Mouse (Mus musculus) lung, embryonic 14.5 days (tissue): ENCODE data around the gene Crcp. TPM values are rescaled to one million over a fixed set of nuclear protein-coding genes. Genes with fewer than 3 reads are reported as not detected.

Experiments
- ATAC-seq: fragments of 200-750 bp; cut with Nextera tagmentation; 2 replicates; pipeline ENCODE4 v1.8.0; 2017; ENCODE audit warnings: mild to moderate bottlenecking, moderate TSS enrichment, moderate library complexity; ENCODE audit not compliant: insufficient read depth
- DNase-seq: peaks from one replicate; pipeline ENCODE4 v3.0.0-alpha.2; 2015
- H3K27ac ChIP-seq: fragments of 300-500 bp; sonication (generic); 2 replicates; pipeline ENCODE4 v1.5.1; 2014; ENCODE audit warnings: low read depth, mild to moderate bottlenecking, moderate library complexity
- H3K27me3 ChIP-seq: fragments of 300-500 bp; sonication (generic); 2 replicates; pipeline ENCODE4 v1.6.1; 2014; ENCODE audit warnings: low read length, control low read depth; ENCODE audit not compliant: insufficient read depth
- H3K36me3 ChIP-seq: fragments of 300-500 bp; sonication (generic); 2 replicates; pipeline ENCODE4 v1.6.1; 2014; ENCODE audit warnings: control low read depth; ENCODE audit not compliant: insufficient read depth
- H3K4me1 ChIP-seq: fragments of 300-500 bp; sonication (generic); 2 replicates; pipeline ENCODE4 v1.6.1; 2014; ENCODE audit warnings: antibody characterized with exemption, control low read depth; ENCODE audit not compliant: insufficient read depth
- H3K4me2 ChIP-seq: fragments of 300-500 bp; sonication (generic); 2 replicates; pipeline ENCODE4 v1.6.1; 2014; ENCODE audit warnings: mild to moderate bottlenecking
- H3K4me3 ChIP-seq: fragments of 300-500 bp; sonication (generic); 2 replicates; pipeline ENCODE4 v1.5.1; 2014; ENCODE audit warnings: low read depth, low read length
- H3K9ac ChIP-seq: fragments of 300-500 bp; sonication (generic); 2 replicates; pipeline ENCODE4 v1.6.1; 2014
- H3K9me3 ChIP-seq: fragments of 300-500 bp; sonication (generic); 2 replicates; pipeline ENCODE4 v1.6.1; 2016; ENCODE audit warnings: low read depth, low read length, control low read depth
- CTCF ChIP-seq: IDR thresholded peaks from 2 replicates; pipeline ENCODE4 v1.5.1; 2016; ENCODE audit warnings: antibody characterized with exemption, low read depth
- WGBS: fragments of 180-500 bp; shearing (Covaris S2); extraction: QIAGEN DNeasy Blood & Tissue Kit; methylation state at CpG from one replicate; pipeline ENCODE4 v1.1.7; 2014; 5-methylcytosine and 5-hydroxymethylcytosine counted together
- polyA plus RNA-seq: library from polyadenylated mRNA; unstranded; fragments of >200 nt; fragmentation: Nextera tagmentation; extraction: Ambion mirVana; gene quantifications from 2 replicates; pipeline ENCODE4 v1.2.1, GENCODE M21; 2014

Gene Crcp
- polyA plus RNA-seq, 1 experiment from 2014 or later = 27.5 TPM

DNA sequence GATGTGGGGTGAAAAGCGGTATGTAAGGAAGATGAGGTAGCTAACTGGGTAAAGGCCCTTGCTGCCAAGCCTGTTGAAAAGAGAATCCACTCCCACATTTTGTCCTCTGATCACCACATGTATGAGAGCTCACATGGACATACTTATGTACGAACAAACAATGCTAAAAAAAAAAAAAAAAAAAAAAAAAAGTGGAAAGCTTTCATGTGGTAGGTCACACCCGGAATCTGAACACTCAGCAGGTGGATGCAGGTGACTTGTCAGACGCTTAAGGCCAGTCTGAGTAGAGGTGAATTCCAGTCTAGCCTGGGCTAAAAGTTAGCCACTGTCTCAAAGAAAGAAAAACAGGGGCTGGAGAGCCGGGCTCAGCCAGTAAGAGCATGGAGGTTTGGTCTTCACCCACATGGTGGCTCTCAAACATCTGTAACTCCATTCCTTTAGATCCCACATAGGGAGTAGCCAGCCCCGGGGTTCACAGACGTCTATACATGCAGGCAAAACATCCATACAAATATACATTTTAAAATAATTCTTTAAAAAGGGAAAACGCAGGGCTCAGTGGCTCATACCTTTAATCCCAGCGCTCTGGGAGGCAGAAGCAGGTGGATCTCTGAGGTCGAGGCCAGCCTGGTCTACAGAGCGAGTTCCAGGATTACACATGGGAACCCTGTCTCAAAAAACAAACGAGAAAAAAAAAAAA lies 5.9 kb upstream of the Crcp start:
- DNase-seq (no peak), ATAC-seq (no peak)
- peak overlapping the region; percentile 59 for H3K4me3 ChIP-seq
- no peak for TF ChIP-seq CTCF
- no peaks in the 10 kb centered on the region for H3K27me3 ChIP-seq
- H3K9ac ChIP-seq = peak overlapping the region; percentile 11; the same call in 1 of the 2 replicates
- 42% methylated on average over 12 of the region's 12 CpGs for WGBS
- no peaks in the 10 kb centered on the region for H3K36me3 ChIP-seq
- H3K4me2 ChIP-seq = peak overlapping the region; percentile 94
- H3K4me1 ChIP-seq = no peaks in the 10 kb centered on the region
- no peak overlapping the region for H3K27ac ChIP-seq
- H3K9me3 ChIP-seq = no peaks in the 10 kb centered on the region

- H3K4me1 ChIP-seq = no peaks in the 10 kb centered on the region
- H3K9ac ChIP-seq = peak overlapping the region; percentile 62
- peak; percentile 91 for TF ChIP-seq CTCF
- H3K27me3 ChIP-seq = no peaks in the 10 kb centered on the region
- H3K4me3 ChIP-seq = peak overlapping the region; percentile 59
- peak; percentile 93 for DNase-seq
- ATAC-seq = peak; percentile 90
- H3K9me3 ChIP-seq = no peaks in the 10 kb centered on the region
- 0% methylated on average over 32 of the region's 32 CpGs for WGBS
- H3K36me3 ChIP-seq = no peaks in the 10 kb centered on the region
- H3K27ac ChIP-seq = peak overlapping the region; percentile 87
- peak overlapping the region; percentile 94 for H3K4me2 ChIP-seq
Measured at GRCm38 (mm10) chr5:130023767-130024539, 5.1 kb upstream of the Crcp start.

GRCm38 (mm10) chr5:130027134-130027533 lies 2.0 kb upstream of the Crcp start:
- no peak overlapping the region for H3K27ac ChIP-seq
- no peak for DNase-seq
- TF ChIP-seq CTCF = no peak
- ATAC-seq = no peak
- 71% methylated on average over 5 of the region's 5 CpGs for WGBS
- no peaks in the 10 kb centered on the region for H3K27me3 ChIP-seq
- no peaks in the 10 kb centered on the region for H3K36me3 ChIP-seq
- H3K9ac ChIP-seq = no peak overlapping the region
- H3K9me3 ChIP-seq = no peaks in the 10 kb centered on the region
- H3K4me3 ChIP-seq = no peak overlapping the region
- H3K4me1 ChIP-seq = no peaks in the 10 kb centered on the region
- no peak overlapping the region for H3K4me2 ChIP-seq

GRCm38 (mm10) chr5:130027696-130028095 lies 1.4 kb upstream of the Crcp start:
- Histone ChIP-seq H3K27me3 (no peaks in the 10 kb centered on the region), H3K9ac (no peak overlapping the region), H3K9me3 (no peaks in the 10 kb centered on the region), H3K27ac (no peak overlapping the region), H3K4me2 (no peak overlapping the region), H3K4me3 (no peak overlapping the region), H3K36me3 (no peaks in the 10 kb centered on the region), H3K4me1 (no peaks in the 10 kb centered on the region)
- no peak for DNase-seq
- no peak for ATAC-seq
- WGBS = 78% methylated on average over 7 of the region's 7 CpGs
- no peak for TF ChIP-seq CTCF

DNA sequence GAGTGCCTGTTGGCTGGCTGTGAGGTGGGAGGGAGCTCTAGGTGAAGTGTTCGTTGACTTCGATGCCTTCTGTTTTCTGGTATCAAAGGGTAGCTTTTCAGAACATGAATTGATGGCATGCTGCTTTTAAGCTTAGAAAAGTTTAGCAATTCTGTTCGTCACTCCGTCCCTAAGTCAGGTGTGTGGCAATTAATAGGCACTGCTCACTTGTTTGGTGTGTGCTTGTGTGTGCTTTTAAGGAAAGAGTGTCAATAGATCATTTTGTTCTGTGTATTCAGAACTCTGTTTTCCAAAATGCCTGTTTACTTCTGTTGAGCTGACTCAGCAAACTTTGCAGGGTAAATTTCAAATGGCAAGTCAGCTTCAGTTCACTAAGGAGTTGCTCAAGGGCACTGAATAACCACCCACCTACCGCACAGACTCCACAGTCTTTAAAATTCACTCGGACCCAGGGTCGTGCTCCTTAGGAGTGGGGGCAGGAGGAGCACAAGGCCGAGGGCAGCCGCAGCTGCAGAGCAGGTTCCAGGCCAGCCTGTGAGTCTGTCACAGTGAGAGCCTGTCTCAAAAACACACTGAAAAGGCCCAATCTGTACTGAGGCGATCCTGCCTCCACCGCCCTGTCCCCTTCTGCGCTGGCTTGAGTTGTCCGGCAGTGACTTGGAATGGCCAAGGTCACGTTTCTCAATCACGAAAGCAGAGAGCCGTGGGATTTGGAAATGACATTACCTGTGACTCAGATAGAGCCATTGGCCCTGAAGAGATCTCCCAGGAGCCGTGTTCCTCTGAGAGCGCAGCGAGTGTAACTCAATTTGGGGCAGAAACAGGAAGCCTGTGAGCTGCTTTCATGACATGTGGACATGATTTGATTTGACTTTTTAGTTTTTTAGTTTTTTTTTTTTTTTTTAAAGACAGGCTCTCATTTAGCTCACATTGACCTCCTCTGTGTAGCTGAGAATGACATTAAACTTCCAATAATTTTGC lies 2.6 kb downstream of the Crcp start:
- no peaks in the 10 kb centered on the region for H3K27me3 ChIP-seq
- TF ChIP-seq CTCF = no peak
- H3K36me3 ChIP-seq = 0 out of 2 replicates have a peak, but pooled peaks cover 5% of the 10 kb centered on the region
- DNase-seq (no peak), ATAC-seq (no peak)
- no peak overlapping the region for H3K27ac ChIP-seq
- H3K9ac ChIP-seq = no peak overlapping the region
- 90% methylated on average over 19 of the region's 19 CpGs for WGBS
- no peak overlapping the region for H3K4me3 ChIP-seq
- no peak overlapping the region for H3K4me2 ChIP-seq
- no peaks in the 10 kb centered on the region for H3K4me1 ChIP-seq
- H3K9me3 ChIP-seq = no peaks in the 10 kb centered on the region

DNA sequence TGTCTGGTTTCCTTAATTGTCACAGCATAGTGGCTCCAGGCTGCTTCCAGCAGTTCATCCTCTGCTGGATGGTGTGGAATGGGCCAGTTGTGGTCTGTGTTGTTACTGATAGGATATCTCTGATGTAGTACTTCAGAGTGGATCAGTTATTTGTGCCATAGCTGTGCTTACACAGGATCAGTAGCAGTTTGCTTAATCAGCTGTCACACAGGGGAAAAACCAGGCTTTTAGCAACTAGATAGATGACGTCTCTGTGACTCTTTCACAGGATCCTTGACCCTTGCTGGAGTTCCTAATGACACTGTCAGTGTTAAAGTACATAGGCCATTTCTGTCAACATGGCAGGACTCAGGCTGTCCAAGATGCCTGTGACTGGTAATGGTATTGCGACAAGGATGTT lies 4.8 kb downstream of the Crcp start:
- H3K9me3 ChIP-seq = no peaks in the 10 kb centered on the region
- no peak overlapping the region for H3K9ac ChIP-seq
- H3K27me3 ChIP-seq = no peaks in the 10 kb centered on the region
- no peak for TF ChIP-seq CTCF
- no peak overlapping the region for H3K4me3 ChIP-seq
- H3K4me2 ChIP-seq = no peak overlapping the region
- no peak for DNase-seq
- no peak overlapping the region for H3K27ac ChIP-seq
- peaks cover 10% of the 10 kb centered on the region; the same call in 1 of the 2 replicates for H3K36me3 ChIP-seq
- no peak for ATAC-seq
- no peaks in the 10 kb centered on the region for H3K4me1 ChIP-seq
- 63% methylated on average over 2 of the region's 2 CpGs for WGBS
